Mouse (Mus musculus): ENCODE data around the gene Nmrk2. TPM values are rescaled to one million over a fixed set of nuclear protein-coding genes. Genes with fewer than 3 reads are reported as not detected.

The Nmrk2 gene
- polyA plus RNA-seq, 1 experiment from 2014 or later, result not detected

DNA sequence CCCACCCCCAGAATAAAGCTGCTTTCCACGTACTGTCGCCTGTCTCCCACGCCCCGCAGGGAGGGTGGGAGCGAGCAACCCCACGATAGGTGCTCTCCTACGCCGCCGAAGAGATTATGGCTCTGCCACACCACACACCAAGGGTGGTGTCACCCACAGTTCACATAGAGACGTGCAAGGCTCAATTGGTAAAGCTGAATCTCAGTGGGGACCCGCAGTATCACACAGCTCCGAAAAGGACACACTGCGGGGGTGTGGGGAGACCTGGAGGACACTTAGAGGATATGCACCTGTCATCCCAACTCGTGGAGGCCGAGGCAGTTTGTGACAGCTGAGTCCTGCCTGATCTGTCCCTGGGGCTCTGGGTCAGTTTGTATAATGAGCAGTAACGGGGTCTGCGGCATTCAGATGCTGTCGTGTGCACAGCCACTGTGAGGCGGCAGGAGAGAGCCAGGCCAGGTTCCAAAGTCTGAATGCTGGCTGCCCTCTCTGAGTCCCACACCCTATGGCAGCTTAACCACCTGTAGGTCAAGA is 8.8 kb downstream of the Nmrk2 start:
- Histone ChIP-seq H3K9ac (ENCODE audit: low read depth, low read length) (peak overlapping the region; percentile 86), H3K4me1 (replicated peaks; ENCODE audit: control insufficient read depth, insufficient read depth, low read length) (peaks cover 36% of the 10 kb centered on the region), H3K9me3 (ENCODE audit: control insufficient read depth, low read length) (no peaks in the 10 kb centered on the region), H3K36me3 (ENCODE audit: control insufficient read depth, insufficient read depth, low read length) (peaks cover 18% of the 10 kb centered on the region; the same call in 1 of the 2 replicates), H3K27me3 (replicated peaks; ENCODE audit: control insufficient read depth, insufficient read depth, low read length) (peaks cover 32% of the 10 kb centered on the region), H3K4me2 (peak overlapping the region; percentile 99), H3K4me3 (ENCODE audit: low read depth, low read length) (peak overlapping the region; percentile 64), H3K27ac (ENCODE audit: low read depth, low read length) (peak overlapping the region; percentile 85; the same call in 1 of the 2 replicates)
- 5% methylated on average over 19 of the region's 19 CpGs for WGBS
- ATAC-seq (replicated peaks; ENCODE audit: low FRiP score) (peak; percentile 19), DNase-seq (ENCODE audit: low spot score) (no peak)

DNA sequence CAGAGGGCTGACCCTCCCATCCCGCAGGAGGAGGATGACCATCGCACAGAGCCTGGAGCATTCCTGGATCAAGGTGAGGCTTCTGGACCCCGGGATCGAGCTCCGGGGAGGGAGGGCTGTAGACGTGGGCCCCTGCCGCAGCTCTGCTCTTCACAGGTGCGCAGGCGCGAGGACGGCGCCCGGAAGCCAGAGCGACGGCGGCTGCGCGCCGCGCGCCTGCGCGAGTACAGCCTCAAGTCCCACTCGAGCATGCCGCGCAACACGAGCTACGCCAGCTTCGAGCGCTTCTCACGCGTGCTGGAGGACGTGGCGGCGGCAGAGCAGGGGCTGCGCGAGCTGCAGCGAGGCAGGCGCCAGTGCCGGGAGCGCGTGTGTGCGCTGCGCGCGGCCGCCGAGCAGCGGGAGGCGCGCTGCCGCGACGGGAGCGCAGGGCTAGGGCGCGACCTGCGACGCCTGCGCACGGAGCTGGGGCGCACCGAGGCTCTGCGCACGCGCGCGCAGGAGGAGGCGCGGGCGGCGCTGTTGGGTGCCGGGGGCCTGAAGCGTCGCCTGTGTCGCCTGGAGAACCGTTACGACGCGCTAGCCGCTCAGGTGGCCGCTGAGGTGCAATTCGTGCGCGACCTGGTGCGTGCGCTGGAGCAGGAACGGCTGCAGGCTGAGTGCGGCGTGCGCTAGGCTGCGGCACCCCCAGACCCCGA is 9.4 kb downstream of the Nmrk2 start:
- Histone ChIP-seq H3K27ac (ENCODE audit: low read depth, low read length) (peak overlapping the region; percentile 85), H3K27me3 (replicated peaks; ENCODE audit: control insufficient read depth, insufficient read depth, low read length) (peaks cover 29% of the 10 kb centered on the region), H3K4me1 (replicated peaks; ENCODE audit: control insufficient read depth, insufficient read depth, low read length) (peaks cover 36% of the 10 kb centered on the region), H3K4me3 (ENCODE audit: low read depth, low read length) (peak overlapping the region; percentile 64), H3K9me3 (ENCODE audit: control insufficient read depth, low read length) (no peaks in the 10 kb centered on the region), H3K36me3 (ENCODE audit: control insufficient read depth, insufficient read depth, low read length) (peaks cover 18% of the 10 kb centered on the region; the same call in 1 of the 2 replicates), H3K4me2 (peak overlapping the region; percentile 99), H3K9ac (ENCODE audit: low read depth, low read length) (peak overlapping the region; percentile 86)
- ATAC-seq (replicated peaks; ENCODE audit: low FRiP score) (peak; percentile 86), DNase-seq (ENCODE audit: low spot score) (peak; percentile 82)
- 1% methylated on average over 93 of the region's 93 CpGs for WGBS

DNA sequence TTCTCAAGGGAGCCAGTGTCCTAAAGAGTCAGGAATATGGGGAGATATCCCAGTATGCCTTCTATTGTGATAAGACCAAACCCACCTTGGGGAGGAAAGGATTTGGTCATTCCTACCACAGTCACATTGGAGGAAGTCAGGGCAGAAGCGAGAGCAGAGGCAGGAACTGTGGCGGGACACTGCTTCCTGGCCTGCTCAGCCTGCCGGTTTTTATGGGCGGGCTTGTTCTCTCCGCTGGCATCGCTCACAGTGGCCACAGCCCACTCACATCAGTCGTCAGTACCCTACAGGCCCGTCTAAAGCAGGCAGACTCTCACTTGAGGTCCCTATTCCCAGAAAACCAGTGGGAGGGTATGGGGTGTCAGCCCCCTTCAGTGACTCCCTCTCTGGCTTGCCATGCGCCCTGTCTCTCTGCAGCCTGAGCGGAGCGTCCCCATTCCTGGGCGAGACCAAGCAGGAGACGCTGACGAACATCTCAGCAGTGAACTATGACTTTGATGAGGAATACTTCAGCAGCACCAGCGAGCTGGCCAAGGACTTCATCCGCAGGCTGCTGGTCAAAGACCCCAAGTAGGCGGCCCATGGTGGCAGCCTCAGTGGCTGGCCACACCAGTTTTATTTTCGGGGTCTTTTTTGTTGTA is 10.4 kb downstream of the Nmrk2 start:
- Histone ChIP-seq H3K27me3 (replicated peaks; ENCODE audit: control insufficient read depth, insufficient read depth, low read length) (peaks cover 20% of the 10 kb centered on the region), H3K9ac (ENCODE audit: low read depth, low read length) (peak overlapping the region; percentile 86; the same call in 1 of the 2 replicates), H3K27ac (ENCODE audit: low read depth, low read length) (peak overlapping the region; percentile 21; the same call in 1 of the 2 replicates), H3K9me3 (ENCODE audit: control insufficient read depth, low read length) (no peaks in the 10 kb centered on the region), H3K4me1 (replicated peaks; ENCODE audit: control insufficient read depth, insufficient read depth, low read length) (peaks cover 36% of the 10 kb centered on the region), H3K4me3 (ENCODE audit: low read depth, low read length) (peak overlapping the region; percentile 64), H3K4me2 (peak overlapping the region; percentile 99), H3K36me3 (ENCODE audit: control insufficient read depth, insufficient read depth, low read length) (peaks cover 24% of the 10 kb centered on the region; the same call in 1 of the 2 replicates)
- ATAC-seq (replicated peaks; ENCODE audit: low FRiP score) (no peak), DNase-seq (ENCODE audit: low spot score) (no peak)
- WGBS, result 75% methylated on average over 18 of the region's 18 CpGs

DNA sequence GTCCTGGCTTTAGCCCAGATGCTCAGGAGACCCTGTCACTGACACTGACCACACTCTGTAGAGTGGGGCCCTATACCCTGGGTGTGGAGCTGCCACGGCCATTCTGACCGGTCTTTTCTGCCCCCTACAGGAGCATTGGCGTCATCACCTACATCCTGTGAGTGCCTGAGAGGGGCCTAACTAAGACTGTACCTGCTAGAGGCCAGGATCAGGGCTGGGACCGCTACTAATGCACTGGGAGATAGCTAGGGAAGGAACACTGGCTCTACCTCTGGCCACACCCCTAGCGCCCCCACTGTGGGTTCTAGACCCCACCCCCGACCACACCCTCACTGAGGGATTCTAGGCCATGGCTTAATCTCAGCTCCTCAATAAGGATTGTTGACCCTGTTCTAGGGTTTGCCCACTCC is 10.9 kb downstream of the Nmrk2 start:
- Histone ChIP-seq H3K4me1 (replicated peaks; ENCODE audit: control insufficient read depth, insufficient read depth, low read length) (peaks cover 36% of the 10 kb centered on the region), H3K27ac (ENCODE audit: low read depth, low read length) (peak overlapping the region; percentile 21), H3K4me3 (ENCODE audit: low read depth, low read length) (no peak overlapping the region), H3K36me3 (ENCODE audit: control insufficient read depth, insufficient read depth, low read length) (peaks cover 26% of the 10 kb centered on the region; the same call in 1 of the 2 replicates), H3K27me3 (replicated peaks; ENCODE audit: control insufficient read depth, insufficient read depth, low read length) (peaks cover 15% of the 10 kb centered on the region), H3K9me3 (ENCODE audit: control insufficient read depth, low read length) (no peaks in the 10 kb centered on the region), H3K4me2 (no peak overlapping the region), H3K9ac (ENCODE audit: low read depth, low read length) (no peak overlapping the region)
- no peak for DNase-seq (ENCODE audit: low spot score)
- ATAC-seq (replicated peaks; ENCODE audit: low FRiP score), result no peak
- WGBS, result 53% methylated on average over 6 of the region's 6 CpGs

DNA sequence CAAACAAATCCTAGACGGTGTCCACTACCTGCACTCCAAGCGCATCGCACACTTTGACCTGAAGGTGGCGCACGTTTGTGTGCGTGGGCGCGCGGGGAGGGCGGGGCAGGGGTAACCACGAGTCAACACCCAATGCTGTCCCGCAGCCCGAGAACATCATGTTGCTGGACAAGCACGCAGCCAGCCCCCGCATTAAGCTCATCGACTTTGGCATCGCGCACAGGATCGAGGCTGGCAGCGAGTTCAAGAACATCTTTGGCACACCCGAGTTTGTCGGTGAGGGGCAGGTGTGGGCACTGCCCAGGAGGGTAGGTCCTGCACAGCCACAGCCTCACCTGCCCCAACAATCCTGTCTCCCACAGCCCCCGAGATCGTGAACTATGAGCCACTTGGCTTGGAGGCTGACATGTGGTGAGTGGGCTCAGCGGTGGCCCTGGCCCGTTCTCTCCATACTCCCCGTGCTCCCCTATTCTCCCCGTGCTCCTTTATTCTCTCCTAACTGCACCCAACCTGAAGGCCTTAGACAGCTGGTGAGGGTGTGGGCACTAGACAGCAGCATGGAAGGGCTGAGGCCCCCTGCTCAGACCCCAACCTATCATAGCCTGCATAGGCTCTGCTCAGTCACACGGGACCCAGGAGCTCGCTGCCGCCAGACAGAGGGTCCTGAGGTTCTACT is 11.5 kb downstream of the Nmrk2 start:
- H3K9ac ChIP-seq (ENCODE audit: low read depth, low read length), result no peak overlapping the region
- H3K27me3 ChIP-seq (replicated peaks; ENCODE audit: control insufficient read depth, insufficient read depth, low read length), result peaks cover 15% of the 10 kb centered on the region
- DNase-seq (ENCODE audit: low spot score) (no peak), ATAC-seq (replicated peaks; ENCODE audit: low FRiP score) (no peak)
- WGBS, result 71% methylated on average over 31 of the region's 31 CpGs
- no peaks in the 10 kb centered on the region for H3K9me3 ChIP-seq (ENCODE audit: control insufficient read depth, low read length)
- no peak overlapping the region for H3K4me3 ChIP-seq (ENCODE audit: low read depth, low read length)
- H3K4me1 ChIP-seq (replicated peaks; ENCODE audit: control insufficient read depth, insufficient read depth, low read length), result peaks cover 36% of the 10 kb centered on the region
- H3K36me3 ChIP-seq (ENCODE audit: control insufficient read depth, insufficient read depth, low read length), result peaks cover 26% of the 10 kb centered on the region; the same call in 1 of the 2 replicates
- peak overlapping the region; percentile 21 for H3K27ac ChIP-seq (ENCODE audit: low read depth, low read length)
- H3K4me2 ChIP-seq, result no peak overlapping the region

DNA sequence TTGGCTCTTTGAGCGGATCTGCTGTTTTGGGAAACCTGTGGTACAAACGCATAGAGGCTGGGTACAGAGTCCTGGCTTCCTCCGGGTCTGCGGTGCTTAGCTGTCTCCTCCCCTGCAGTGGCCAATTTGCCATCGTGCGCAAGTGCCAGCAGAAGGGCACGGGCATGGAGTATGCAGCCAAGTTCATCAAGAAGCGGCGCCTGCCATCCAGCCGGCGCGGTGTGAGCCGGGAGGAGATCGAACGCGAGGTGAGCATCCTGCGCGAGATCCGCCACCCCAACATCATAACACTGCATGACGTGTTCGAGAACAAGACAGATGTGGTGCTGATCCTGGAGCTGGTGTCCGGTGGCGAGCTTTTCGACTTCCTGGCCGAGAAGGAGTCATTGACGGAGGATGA is 12.0 kb downstream of the Nmrk2 start:
- peaks cover 39% of the 10 kb centered on the region for H3K4me1 ChIP-seq (replicated peaks; ENCODE audit: control insufficient read depth, insufficient read depth, low read length)
- peaks cover 11% of the 10 kb centered on the region for H3K27me3 ChIP-seq (replicated peaks; ENCODE audit: control insufficient read depth, insufficient read depth, low read length)
- H3K36me3 ChIP-seq (ENCODE audit: control insufficient read depth, insufficient read depth, low read length), result peaks cover 29% of the 10 kb centered on the region; the same call in 1 of the 2 replicates

DNA sequence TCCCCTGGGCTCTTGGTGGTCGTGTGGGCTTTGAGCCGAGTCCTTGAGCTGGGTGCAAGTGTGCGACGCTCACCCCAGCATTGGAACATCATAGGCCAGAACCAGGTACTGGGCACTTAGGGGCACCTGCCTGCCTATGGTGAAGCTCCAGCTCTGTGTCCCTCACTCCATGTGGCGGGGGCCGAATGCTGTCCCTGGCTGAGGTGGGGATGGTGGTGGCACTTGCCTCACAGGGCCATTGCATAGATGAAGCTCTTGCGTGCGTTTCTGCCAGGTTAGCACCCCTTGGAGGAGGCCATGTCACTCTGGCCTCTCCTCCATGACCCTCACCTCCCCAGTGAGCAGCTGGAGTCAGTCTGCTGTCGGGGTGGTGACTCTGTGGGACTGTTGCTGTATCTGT is 14.7 kb downstream of the Nmrk2 start:
- no peak overlapping the region for H3K4me3 ChIP-seq (ENCODE audit: low read depth, low read length)
- H3K27ac ChIP-seq (ENCODE audit: low read depth, low read length), result no peak overlapping the region
- 93% methylated on average over 9 of the region's 9 CpGs for WGBS
- no peak for DNase-seq (ENCODE audit: low spot score)
- no peak overlapping the region for H3K9ac ChIP-seq (ENCODE audit: low read depth, low read length)
- H3K27me3 ChIP-seq (replicated peaks; ENCODE audit: control insufficient read depth, insufficient read depth, low read length), result no peaks in the 10 kb centered on the region
- peaks cover 26% of the 10 kb centered on the region for H3K4me1 ChIP-seq (replicated peaks; ENCODE audit: control insufficient read depth, insufficient read depth, low read length)
- no peak for ATAC-seq (replicated peaks; ENCODE audit: low FRiP score)
- no peak overlapping the region for H3K4me2 ChIP-seq
- peaks cover 32% of the 10 kb centered on the region for H3K36me3 ChIP-seq (ENCODE audit: control insufficient read depth, insufficient read depth, low read length)
- no peaks in the 10 kb centered on the region for H3K9me3 ChIP-seq (ENCODE audit: control insufficient read depth, low read length)

More for the DNA sequence above, 12.0 kb downstream of the Nmrk2 start:
- H3K4me3 ChIP-seq (ENCODE audit: low read depth, low read length), result no peak overlapping the region
- no peak overlapping the region for H3K27ac ChIP-seq (ENCODE audit: low read depth, low read length)
- WGBS, result 82% methylated on average over 26 of the region's 26 CpGs
- DNase-seq (ENCODE audit: low spot score) (no peak), ATAC-seq (replicated peaks; ENCODE audit: low FRiP score) (no peak)
- no peak overlapping the region for H3K4me2 ChIP-seq
- H3K9me3 ChIP-seq (ENCODE audit: control insufficient read depth, low read length), result no peaks in the 10 kb centered on the region
- H3K9ac ChIP-seq (ENCODE audit: low read depth, low read length), result no peak overlapping the region

DNA sequence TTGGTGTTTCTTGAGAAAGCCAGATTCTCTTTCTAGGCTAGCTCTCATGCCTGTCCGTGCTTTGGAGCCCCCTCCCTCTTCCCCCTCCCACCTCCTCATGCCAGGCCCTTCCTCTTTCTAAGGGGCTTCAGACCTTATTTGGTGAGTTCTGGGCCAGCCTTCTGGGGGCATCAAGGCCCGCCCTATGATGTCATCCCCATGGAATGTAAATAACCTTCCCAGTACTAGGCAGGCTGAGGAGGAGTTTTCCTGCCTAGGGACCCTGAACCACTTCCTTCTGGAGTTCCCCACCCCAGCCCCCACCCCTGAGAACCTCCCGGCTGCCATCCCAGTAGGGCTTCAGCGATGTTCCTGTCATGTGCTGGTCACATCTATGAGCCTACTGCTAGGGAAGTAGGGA is 17.1 kb downstream of the Nmrk2 start:
- H3K4me1 ChIP-seq (replicated peaks; ENCODE audit: control insufficient read depth, insufficient read depth, low read length), result peaks cover 11% of the 10 kb centered on the region
- no peak overlapping the region for H3K9ac ChIP-seq (ENCODE audit: low read depth, low read length)
- H3K4me3 ChIP-seq (ENCODE audit: low read depth, low read length), result no peak overlapping the region
- no peaks in the 10 kb centered on the region for H3K9me3 ChIP-seq (ENCODE audit: control insufficient read depth, low read length)
- DNase-seq (ENCODE audit: low spot score) (no peak), ATAC-seq (replicated peaks; ENCODE audit: low FRiP score) (no peak)
- H3K27ac ChIP-seq (ENCODE audit: low read depth, low read length), result peak overlapping the region; percentile 11; the same call in 1 of the 2 replicates
- no peaks in the 10 kb centered on the region for H3K27me3 ChIP-seq (replicated peaks; ENCODE audit: control insufficient read depth, insufficient read depth, low read length)
- peak overlapping the region; percentile 7; the same call in 1 of the 2 replicates for H3K4me2 ChIP-seq
- peaks cover 44% of the 10 kb centered on the region for H3K36me3 ChIP-seq (ENCODE audit: control insufficient read depth, insufficient read depth, low read length)
- 51% methylated on average over 4 of the region's 4 CpGs for WGBS

Data from liver, embryonic 11.5 days (tissue).